Mouse (Mus musculus) v-Abl transformed pro-B cells (cell line): Measurements from ENCODE around the gene Akap8.

Experiments used
- in situ Hi-C, 2 experiments: fragments of 400-800 bp; cut with MboI; formaldehyde crosslinking; loops; one replicate each; pipeline ENCODE4 v1.15.1; 2025; ENCODE audit not compliant: unreplicated experiment in 2 of 2

Akap8 gene

DNA sequence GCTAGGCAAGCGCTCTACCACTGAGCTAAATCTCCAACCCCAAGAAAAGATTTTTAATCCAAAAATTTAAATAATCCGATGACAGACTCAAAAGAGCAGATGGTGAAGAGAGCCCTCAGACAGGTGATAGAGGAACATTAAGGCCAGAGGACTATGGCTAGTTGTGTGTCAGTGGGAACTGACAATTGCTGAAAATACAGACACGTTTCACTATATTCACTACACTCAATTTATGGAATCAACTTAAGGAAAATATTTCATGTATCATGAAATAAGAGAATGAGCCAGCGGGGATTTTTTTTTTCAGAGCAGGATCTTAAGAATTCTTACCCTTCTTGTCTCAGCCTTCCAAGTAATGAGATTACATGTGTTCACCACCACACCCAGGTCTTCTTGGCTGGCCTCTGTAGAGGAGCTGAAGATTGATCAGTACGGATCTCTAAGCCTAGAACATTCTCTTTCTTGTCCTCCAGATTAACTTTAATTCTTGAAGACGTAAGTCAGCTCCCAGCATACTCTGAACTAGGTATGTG, 35.8 kb downstream of the Akap8 start:
- in situ Hi-C loops: no loop called here

- in situ Hi-C loops: no loop called here
These were observed 36.5 kb downstream of the Akap8 start, which contains the start of gene Brd4 for GRCm38 (mm10) chr17:32284262-32285137. Gene Brd4, minus strand, starts transcription at chr17:32284722.

- in situ Hi-C loops: no loop called here
These were observed 37.2 kb downstream of the Akap8 start for GRCm38 (mm10) chr17:32283771-32284221.

DNA sequence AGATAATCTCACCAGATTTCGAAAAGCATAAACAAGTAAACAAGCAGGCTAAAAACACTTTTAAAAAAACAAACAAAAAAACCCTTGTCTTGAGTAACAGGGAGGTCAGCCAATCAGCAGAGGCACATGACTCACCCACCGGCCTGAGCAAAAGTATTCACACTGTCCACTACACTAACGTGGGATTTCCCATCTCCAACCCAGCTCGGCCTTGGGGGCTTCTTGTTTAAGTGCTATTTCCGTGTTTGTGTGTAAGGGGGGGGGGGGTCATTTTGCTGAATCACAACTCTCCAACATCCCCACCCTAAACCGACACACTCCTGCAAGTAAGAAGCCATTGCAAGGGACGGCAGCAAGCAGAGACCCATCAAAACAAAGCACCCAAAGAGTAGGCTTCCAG, 37.7 kb downstream of the Akap8 start:
- in situ Hi-C loops: no loop called here

- in situ Hi-C loops: no loop called here
These were observed 39.3 kb downstream of the Akap8 start for GRCm38 (mm10) chr17:32281611-32282310.

DNA sequence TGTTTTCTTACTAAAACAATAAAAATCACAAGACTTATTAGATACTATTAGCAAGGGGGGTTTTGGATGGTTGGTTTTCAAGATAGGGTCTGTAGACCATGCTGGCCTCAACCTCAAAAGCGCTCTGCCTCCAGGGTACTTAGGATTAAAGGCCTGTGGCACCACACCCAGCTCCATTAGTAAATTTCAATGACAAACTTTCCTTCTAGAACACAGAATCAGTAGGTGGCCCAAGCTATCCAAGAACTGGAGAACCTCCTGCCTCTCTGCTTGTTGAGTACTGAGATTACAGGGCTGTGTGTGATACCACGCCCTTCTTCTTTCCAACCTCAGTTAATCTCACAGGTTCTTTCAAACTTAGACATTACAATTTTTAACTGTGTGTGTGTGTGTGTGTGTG, 39.9 kb downstream of the Akap8 start:
- in situ Hi-C loops: no loop called here

DNA sequence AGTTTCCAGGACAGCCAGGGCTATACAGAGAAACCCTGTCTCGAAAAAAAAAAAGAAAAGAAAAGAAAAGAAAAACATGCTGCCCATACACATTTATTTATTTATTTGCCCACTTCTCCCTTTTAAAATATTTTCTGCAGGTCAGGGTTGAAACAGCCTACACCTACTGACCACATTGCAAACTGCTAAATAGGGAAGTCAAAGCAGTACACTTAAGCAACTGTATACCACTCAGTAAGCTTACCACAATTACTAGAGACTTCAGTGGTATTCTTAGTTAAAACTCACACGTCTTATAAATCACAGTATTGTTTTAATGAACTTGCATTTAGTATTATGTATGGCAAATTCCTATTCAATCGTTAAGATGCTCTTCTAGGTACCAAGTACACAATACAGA, 40.5 kb downstream of the Akap8 start:
- in situ Hi-C loops: no loop called here

- in situ Hi-C loops: no loop called here
These were observed 43.8 kb downstream of the Akap8 start for GRCm38 (mm10) chr17:32277201-32277600.

DNA sequence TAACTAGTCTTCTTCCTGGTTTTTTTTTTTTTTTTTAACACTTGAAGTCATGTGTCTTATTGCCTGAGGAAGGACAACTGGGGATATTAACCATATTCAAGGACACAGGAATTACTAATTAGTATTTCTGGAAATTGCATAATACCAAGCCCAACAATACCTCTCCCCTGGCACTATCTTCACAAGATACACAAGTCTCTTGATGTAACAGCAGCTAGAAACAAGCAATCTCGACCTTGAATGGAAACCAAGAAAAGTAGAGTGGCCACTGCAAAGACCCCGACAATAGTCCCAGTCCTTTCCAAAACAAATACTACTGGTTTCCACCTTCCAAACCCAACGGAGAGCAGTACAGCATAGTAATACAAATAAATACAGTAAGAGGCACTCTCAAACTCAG, 45.5 kb downstream of the Akap8 start:
- in situ Hi-C loops: no loop called here

DNA sequence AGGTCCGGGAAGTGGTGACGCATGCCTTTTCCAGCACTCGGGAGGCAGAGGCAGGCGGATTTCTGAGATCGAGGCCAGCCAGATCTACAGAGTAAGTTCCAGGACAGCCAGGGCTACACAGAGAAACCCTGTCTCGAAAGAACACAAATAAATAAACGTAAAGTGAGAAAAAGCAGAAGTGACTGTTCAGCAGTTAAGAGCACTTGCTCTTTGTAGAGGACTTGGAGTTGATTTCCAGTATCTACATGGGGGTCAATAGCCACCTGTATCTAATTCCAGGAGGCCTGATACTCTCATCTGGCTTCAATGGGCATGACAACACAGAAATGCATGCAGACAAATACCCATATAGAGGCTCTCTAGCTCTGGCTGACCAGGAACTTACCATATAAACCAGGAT, 51.9 kb downstream of the Akap8 start:
- in situ Hi-C loops: no loop called here

- in situ Hi-C loops: no loop called here
These were observed 52.5 kb downstream of the Akap8 start for GRCm38 (mm10) chr17:32268540-32268960.

GRCm38 (mm10) chr17:32268096-32268495, 52.9 kb downstream of the Akap8 start:
- in situ Hi-C loops: no loop called here

DNA sequence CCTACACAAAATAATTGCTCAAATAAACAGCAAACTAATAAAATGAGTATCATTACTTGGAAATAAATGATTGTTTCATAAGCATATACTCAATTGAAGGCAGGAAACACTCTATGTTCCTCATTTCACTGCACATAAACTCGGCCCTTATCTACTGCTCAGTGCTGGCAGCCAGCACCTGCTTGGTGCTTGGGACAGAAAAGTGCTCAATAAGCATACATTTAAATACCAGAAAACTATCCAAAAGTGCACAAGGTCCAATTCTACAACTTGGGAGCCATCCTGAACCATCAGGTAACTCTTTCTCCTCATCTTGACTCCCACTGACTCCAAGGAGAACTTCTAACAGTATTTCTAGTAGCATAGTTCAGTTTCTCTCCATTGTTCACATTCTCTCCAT, 53.4 kb downstream of the Akap8 start:
- in situ Hi-C loops: no loop called here

DNA sequence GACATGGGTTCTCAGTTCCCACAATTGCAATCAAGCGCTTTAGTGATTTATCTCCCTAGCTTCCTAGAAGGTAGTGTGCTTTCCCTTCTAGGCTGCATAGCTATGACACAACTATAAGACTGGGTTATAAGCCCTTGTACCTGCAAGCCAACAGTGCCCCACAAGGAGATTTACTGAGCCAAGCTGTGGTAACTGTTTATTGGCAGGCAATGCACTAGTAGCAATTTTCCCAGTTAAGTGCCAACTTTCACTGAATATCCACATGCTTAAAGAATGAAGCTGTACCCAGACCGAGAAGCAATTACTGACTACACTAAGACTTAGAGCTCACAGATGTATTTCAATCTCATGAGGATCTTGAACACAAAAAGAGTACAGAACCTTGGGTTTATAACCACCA, 57.4 kb downstream of the Akap8 start:
- in situ Hi-C loops: no loop called here

DNA sequence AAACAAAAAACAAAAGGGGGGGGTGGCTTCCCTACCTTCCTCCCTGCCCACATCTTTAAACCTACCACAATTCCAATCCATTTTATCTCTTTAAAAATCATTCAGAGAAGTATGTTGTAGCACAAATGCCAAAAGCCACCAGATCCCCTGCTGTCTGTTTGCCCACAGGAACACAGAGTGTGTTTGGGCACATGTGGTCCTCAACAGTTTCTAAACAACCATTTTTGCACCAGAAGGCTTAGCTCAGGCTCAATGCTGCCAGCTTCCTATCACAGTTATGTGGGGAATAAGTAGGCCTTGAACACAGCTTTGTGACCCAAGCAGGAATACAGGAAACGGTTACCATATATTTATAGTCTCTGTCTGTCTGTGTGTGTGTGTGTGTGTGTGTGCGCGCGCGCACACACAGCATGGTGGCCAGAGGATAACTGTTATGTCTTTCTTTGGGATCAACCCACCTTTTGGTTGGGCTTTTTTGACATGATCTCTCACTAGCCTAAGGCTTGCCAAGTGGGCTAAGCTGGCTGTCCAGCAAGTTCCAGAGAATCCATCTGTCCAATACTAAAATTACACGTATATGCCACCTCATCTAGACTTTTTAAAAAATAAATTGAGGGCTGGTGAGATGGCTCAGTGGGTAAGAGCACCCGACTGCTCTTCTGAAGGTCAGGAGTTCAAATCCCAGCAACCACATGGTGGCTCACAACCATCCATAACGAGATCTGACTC, 58.0 kb downstream of the Akap8 start:
- in situ Hi-C loops: no loop called here

GRCm38 (mm10) chr17:32258869-32259268, 62.2 kb downstream of the Akap8 start:
- in situ Hi-C loops: no loop called here

GRCm38 (mm10) chr17:32257944-32258343, 63.1 kb downstream of the Akap8 start:
- in situ Hi-C loops: no loop called here

GRCm38 (mm10) chr17:32257452-32257851, 63.6 kb downstream of the Akap8 start:
- in situ Hi-C loops: no loop called here

- in situ Hi-C loops: no loop called here
These were observed 64.1 kb downstream of the Akap8 start for GRCm38 (mm10) chr17:32256896-32257295.
